Mouse (Mus musculus) brain, adult 2 months (tissue): ENCODE measurements at regions not wholly inside any gene's neighbourhood (a gene's known extent, or its start where the extent isn't known, plus 50 kb on each side); places are given as distances from the start of the nearest gene placed in this dataset.

Experiments used
- DNase-seq: peaks from one replicate; pipeline ENCODE4 v3.0.0; 2011; ENCODE audit warnings: low read depth, low spot score

DNA sequence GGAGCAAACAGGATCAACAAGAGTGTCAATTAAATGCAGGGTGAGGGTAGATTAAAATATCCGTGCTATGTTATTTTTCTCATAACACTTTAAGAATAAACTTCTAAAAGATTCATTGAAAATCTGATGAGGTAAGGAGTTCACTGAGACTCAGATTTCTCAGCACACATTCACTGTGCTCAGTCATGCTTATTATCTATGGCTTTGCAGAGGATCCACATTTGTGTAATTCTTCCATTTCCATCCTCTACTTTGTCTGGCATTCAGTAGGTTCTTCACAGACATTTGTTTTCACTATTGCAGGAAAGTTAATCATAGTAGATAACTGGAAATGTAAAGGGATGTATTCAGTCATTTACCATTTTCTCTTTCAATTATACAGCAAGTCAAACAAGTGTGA is 131.8 kb downstream of the Gm9733 start:
- DNase-seq, result no peak

DNA sequence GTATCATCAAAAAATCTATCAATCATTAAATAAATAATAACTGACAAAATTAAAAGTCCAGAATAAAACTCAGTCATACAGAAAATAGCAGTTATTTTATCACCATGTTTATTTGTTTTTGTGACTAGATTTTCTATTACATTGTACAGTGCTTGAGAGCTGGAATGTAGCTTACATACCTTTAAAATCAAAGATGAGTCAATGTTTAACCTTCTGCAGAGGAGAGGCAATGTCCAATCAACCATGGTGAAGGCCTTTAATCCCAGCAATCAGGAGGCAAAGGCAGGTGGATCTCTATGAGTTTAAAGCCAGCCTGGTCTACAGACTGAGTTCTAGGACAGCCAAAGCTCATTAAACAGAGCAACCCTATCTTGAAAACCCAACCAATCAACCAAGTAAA is 131.1 kb downstream of the Gm9733 start:
- no peak for DNase-seq

DNA sequence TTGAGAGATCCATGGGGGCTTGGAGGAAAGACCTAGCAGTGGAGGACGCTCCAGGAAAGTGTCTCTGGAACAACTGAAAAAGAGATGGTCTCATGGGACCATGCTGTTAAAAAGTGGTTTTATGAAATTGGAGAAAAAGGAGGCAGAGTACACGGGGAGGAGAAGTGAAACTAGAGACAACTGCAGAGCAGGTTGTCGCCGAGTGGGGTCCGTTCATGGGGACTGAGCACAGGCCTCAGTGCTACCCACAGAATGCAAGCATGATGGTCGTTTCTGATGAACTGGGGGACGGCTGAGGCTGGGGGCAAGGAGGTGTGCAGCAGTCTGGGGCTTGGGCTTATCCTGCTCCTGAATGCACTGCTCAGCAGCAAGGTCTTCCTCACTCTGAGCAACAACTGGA is 129.3 kb downstream of the Gm9733 start:
- DNase-seq, result no peak

DNA sequence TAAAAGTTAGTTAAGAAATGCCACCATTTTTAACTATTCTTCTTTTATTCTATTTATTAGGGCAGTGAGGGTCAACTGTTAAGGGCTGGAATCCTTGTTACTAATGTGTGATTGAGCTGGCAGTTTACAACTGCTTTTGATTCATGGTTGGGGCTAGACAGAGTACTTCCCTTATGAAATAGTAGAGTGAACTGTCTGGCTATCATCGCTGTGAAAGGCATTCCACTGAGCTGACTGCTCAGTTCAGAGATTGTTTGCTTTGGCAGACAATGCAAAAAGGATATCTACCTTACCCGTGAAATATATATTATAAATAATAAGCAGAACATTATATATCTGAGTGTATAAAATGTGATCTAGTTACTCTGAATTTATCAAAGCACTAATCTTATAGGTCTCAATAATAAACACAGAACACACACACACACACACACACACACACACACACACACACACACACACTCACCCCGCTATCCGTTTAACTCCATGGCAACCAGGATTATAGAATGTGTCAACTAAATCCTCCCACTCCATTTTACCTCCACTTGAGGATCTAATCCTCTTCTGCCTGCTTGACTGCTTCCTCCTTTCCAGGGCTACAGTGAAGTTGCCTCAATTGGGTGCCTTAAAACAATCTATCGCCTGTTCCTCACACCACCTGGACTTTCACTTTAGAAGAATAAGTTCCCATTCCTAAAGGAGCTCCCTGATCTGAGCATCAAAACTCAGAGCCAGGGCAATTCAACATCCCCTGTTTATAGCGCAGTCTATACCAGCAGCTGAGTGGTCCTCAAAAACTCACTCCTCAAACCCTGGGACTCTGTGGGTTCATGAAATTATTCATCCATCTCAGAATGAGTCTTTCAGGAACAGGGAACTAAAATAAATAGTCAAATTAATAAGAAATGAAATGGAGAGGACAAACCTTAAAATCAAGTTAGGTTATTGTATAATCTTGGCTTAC is 126.6 kb downstream of the Gm9733 start:
- no peak for DNase-seq

DNA sequence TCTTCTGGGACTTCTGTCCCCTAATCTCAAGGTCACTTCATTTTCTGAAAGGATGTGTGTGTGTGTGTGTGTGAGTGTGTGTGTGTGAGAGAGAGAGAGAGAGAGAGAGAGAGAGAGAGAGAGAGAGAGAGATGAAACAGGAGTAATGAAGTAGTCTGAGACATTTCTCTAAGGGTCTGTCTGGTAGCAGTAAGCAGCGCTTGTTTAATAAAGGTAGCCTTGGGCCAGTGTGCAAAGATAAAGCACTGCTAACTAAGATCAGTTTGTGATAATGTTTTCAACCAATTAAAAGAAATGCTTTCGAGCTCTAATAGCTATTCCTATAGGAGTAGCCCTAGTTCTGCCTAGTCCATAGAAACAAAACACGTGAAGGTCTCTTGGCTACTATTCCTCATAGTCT is 119.7 kb downstream of the Gm9733 start:
- DNase-seq, result no peak

DNA sequence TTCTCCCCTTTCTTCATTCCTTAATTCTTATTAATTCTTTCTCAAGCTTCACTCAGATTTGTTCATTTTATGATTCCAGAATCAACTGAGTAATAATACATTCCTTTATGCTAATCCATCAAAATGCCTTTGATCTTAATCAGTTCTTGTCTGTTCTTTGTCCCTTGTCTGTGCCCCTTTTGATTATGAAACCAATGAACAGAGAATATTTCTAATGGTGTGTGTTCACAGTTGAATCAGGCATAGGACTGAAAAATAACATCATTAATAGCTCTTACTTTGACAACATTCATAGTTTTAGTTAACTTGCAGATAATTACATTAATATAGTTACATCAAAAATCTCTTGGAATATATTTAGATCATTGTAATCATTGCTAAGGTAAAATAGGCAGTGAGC is 114.5 kb downstream of the Gm9733 start:
- no peak for DNase-seq

DNA sequence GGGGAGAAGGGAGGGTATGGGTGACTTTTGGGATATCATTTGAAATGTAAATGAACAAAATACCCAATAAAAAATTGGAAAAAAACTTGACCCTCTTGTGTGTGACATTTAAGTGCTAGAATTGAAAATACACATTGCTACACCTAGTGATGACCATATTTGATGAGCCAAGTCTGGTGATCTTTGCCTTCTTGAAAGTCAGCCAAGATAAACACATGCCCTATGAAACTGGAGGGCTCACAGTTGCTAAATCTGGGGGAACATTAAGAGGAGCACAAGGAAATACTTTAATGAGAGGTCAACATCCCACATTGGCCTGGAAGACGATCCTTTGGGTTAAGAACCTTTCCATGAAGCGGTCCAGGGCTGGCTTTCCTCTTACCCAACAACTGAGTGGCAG is 112.8 kb downstream of the Gm9733 start:
- no peak for DNase-seq

DNA sequence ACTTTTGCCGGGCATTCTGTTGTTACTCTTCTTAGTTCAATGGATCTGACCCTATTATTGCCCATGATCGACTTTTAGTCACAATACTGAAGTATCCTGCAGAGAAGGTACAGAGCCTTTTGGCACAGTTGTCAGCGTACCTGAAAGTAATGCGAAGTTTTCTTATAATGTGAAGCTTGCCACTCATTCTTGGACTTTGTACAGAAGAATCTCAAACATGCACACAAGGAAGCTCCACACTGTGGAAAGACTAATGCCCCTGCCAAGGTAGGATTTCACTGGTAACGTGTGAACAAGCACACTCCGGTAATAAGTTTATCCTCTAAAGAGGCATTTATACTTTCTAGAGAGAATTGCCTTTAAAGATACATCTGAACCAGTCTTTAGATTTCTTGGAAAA is 108.8 kb downstream of the Gm9733 start:
- DNase-seq, result no peak

DNA sequence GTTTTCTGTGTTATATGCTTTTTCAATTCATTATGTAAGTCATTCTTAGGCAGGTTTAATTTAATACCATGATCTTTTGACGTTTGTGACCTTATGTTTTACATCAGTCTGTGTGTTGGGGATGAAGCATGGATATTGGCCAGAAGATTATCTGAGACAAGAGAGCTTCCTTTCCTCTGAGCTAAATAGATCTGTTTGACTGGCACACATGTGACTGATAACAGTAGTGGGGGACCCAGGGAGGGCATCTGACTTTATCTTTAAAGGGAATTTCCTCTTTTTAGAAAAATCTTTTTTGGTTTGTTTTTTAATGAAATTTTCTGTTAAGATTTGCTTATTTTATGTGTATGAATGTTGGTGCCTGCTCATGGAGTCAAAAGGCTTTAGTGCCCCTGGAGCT is 107.7 kb downstream of the Gm9733 start:
- DNase-seq, result no peak

DNA sequence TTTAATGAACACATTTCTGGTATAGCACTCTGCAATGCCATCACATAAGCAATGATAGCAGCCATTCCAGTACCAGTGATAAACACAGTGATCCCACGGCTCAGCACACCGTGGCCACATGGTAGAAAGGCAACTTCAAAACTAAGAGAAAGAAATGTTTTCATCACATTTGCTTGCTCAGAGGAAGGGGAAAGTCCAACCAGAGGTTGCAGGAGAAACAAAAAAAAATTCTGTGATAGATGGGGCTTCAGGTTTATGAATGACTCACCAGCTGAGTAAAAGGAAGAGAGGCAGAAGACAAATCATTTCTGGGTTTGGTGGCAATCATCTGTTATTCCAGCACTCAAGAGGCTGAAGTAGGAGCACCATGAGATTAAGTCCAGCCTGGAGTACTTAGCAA is 103.5 kb downstream of the Gm9733 start:
- no peak for DNase-seq

DNA sequence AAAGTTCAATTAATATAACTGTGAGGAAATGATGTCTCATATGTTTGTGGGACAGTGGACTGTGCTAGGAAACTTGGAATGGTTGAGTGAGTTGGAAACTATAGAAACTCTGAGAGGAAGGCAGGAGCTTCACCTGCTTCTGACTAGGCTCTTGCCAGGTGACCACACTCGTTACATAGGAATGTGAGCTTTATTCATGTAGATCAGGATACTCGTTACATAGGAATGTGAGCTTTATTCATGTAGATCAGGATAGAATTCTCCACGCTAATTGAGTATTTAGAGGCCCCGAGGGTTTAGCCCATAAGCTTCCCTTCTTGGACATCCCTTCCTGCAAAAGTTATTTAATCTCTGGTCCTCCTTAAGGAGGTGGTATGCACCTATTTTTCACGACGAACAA is 101.9 kb downstream of the Gm9733 start:
- DNase-seq, result no peak

DNA sequence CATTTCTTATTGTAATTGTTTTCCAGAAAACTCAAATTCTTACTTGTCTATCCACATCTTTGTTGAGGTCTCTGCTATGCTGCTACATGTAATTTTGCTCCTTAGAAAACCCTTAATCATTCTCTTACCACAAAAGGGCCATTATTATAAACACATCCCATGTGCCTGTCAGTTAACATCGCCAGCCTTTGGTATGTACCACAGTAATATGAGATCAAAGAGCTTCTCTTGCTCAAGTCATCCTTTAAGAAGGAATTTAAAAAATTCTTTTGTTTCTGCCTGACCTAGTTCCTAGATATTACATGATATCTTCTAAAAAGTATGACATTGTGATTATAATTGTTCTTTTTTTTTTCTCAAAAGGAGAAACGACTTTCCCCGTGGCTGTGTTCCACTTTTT is 100.7 kb downstream of the Gm9733 start:
- DNase-seq, result no peak

DNA sequence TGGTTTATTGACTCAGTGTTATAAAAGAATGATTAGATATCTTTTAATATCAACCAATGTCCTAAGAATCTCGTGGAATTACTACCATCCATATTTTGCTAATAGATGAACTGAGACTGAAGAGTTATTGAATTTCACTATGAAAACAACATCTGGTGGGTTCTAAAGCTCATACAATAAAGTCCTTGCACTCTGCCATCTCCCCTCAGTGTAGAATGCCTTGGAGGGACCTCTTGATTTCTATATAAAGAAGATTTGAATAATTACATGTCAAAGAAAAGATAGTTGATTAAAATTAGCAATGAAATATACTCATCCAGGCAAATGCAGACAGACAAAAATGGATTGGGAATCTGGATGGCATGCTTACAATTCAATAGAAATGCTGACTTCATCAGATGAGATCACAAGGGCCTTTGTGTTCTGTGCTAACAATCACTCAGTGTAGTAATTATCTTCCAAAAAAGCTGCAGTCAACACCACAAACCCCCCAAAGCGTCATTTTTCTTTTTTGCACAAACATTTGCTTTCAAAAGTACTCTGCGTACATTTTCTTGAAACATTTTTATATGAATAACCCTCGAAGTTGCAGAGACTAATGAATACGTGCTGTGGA is 94.2 kb downstream of the Gm9733 start:
- DNase-seq, result peak; percentile 77

DNA sequence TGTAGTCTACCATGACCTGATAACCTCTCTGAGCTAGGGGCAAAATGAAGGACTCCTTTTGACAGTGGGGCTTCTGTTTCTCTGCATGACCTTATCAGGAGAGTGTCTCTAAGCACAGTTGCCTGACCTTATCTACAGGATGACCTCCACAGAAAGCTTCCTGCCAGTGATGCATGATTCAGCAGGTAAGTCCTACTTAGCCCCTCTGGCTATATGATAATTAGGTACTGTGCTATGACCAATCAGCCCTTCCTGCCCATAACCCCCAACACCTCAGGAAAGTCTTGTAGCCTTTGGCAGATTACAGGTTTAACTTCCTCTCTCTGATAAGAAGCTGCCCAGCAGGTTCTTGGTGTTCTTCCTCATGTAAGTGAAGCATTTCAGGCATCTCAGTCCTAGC is 89.7 kb downstream of the Gm9733 start:
- DNase-seq, result no peak

DNA sequence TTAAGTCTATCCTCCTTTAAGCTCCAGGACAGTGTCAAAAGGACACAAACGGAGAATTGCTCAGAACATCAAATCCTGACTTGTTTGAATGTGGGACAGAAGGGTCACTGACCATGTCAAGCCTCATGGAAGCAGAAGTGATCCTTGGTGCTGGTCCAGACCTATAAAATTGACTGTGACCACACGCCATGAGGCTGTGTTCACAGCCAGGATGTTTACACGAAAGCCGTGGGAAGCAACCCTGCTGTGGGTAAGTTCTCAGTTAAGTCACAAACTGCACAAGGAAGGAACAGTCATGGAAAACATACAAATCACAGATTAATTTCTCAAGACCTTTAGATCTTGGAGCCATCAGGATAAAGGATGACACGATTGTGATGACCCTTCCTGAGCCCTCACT is 88.5 kb downstream of the Gm9733 start:
- DNase-seq, result no peak

DNA sequence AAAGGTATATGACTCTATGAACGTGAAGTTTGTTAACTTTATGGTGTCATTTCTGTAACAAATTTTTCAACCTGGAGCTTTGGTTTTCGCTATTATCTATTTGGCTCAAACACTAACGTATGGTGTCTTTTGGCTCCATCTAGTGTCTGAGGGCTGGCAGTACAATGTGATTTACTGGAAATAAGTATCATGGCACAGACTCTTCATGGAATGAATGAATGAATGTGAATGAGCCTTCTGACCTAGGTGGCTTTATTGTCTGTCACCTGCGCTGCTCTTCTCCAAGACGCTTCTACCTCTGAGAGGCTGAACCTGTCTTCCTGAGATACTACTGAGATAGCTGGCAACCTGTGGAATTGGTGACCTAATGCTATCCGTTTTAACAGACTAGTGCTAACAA is 87.1 kb downstream of the Gm9733 start:
- peak; percentile 77 for DNase-seq
